9 mouse cellular contexts compared by ENCODE assay signal in the genomic region with DNA sequence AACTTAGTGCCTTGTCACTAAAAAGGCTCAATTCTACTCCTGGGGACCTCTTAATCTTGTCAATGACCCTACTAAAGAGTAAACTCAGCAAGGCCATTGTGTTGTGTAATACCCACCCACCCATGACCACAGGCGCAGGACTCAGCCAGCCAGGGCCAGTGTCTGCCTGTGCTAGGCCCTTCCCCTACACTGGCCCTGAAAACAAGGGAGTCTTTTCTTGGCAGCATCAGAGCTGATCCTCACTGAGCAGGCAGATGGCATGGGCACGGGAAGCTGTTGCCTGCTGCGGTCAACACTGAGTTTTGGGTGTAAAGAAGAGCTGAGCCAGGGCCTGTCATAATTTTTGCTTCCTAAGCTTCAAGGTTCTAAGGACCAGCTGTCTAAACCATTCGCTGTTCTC. TPM values are rescaled to one million over a fixed set of nuclear protein-coding genes. Genes with fewer than 3 reads are reported as not detected.
DNase-seq lines count a peak whose midpoint lies in the region; ATAC-seq lines count a peak whose summit lies in the region.
"Had no signal": no experiment of that assay in that cellular context is flagged by ENCODE, and none has a peak within 500 bp of the region (broad histone marks: within the 10 kb centered on the region; RNA-seq: fewer than 3 reads in every experiment).

No protein-coding gene starts in this region.

- H3K4me1 ChIP-seq in hindbrain, embryonic 10.5 days (replicated peaks), result peaks cover 19% of the 10 kb centered on the region
- H3K4me1 ChIP-seq in hindbrain, embryonic 11.5 days (replicated peaks; ENCODE audit: control insufficient read depth, insufficient read depth, low read length), result no peaks in the 10 kb centered on the region
- H3K4me1 ChIP-seq in hindbrain, embryonic 16.5 days (ENCODE audit: control insufficient read depth, insufficient read depth, low read depth, low read length), result no peaks in the 10 kb centered on the region; the same call in 1 of the 2 replicates

- no peak overlapping the region for H3K9ac ChIP-seq in hindbrain, embryonic 11.5 days (ENCODE audit: low read depth, low read length)
- H3K9ac ChIP-seq in hindbrain, embryonic 16.5 days (ENCODE audit: low read depth, low read length), result no peak overlapping the region
- H3K9ac ChIP-seq: lung, embryonic 14.5 days had no signal

- intact Hi-C loops in gastrocnemius, postnatal 14 days (cut with DNase I; ENCODE audit: low total_unique reads), result no loop called here

- no peak for DNase-seq in hindbrain, embryonic 10.5 days (ENCODE audit: low spot score)
- no peak for DNase-seq in hindbrain, embryonic 11.5 days (ENCODE audit: low spot score)
- DNase-seq in right cerebral cortex, postnatal 36 days (ENCODE audit: low spot score in 2 of 2), result peak; percentile 46 to 47
- no peak for DNase-seq in right cerebral cortex, postnatal 25 days
- DNase-seq in telencephalon, adult 2 months (ENCODE audit: low read depth, low spot score), result peak; percentile 85
- no peak for DNase-seq in gastrocnemius, postnatal 14 days
- no peak for DNase-seq in gastrocnemius, postnatal 25 days
- DNase-seq: lung, embryonic 14.5 days had no signal

- peak overlapping the region; percentile 46; the same call in 1 of the 2 replicates for H3K27ac ChIP-seq in hindbrain, embryonic 10.5 days
- no peak overlapping the region for H3K27ac ChIP-seq in hindbrain, embryonic 11.5 days (ENCODE audit: low read depth, low read length)
- H3K27ac ChIP-seq in hindbrain, embryonic 16.5 days (ENCODE audit: low read depth, low read length), result peak overlapping the region; percentile 36; the same call in 1 of the 2 replicates

- H3K27me3 ChIP-seq in hindbrain, embryonic 10.5 days (ENCODE audit: insufficient read depth, poor library complexity, severe bottlenecking), result peaks cover 20% of the 10 kb centered on the region
- H3K27me3 ChIP-seq in hindbrain, embryonic 11.5 days (ENCODE audit: control insufficient read depth, insufficient read depth, low read length), result no peaks in the 10 kb centered on the region
- H3K27me3 ChIP-seq in hindbrain, embryonic 16.5 days (replicated peaks; ENCODE audit: control insufficient read depth, insufficient read depth, low read length), result no peaks in the 10 kb centered on the region

- 63% methylated on average over 4 of the region's 4 CpGs for WGBS in hindbrain, embryonic 10.5 days
- 65% methylated on average over 4 of the region's 4 CpGs for WGBS in hindbrain, embryonic 11.5 days
- WGBS in hindbrain, embryonic 16.5 days, result 38% methylated on average over 4 of the region's 4 CpGs

- H3K4me2 ChIP-seq in hindbrain, embryonic 11.5 days (replicated peaks; ENCODE audit: low read depth, low read length), result no peak overlapping the region
- H3K4me2 ChIP-seq in hindbrain, embryonic 16.5 days (ENCODE audit: low read length), result no peak overlapping the region
- H3K4me2 ChIP-seq: lung, embryonic 14.5 days had no signal

- H3K36me3 ChIP-seq in hindbrain, embryonic 10.5 days, result peaks cover 29% of the 10 kb centered on the region
- H3K36me3 ChIP-seq in hindbrain, embryonic 11.5 days (ENCODE audit: control insufficient read depth, insufficient read depth, low read length), result no peaks in the 10 kb centered on the region
- H3K36me3 ChIP-seq in hindbrain, embryonic 16.5 days (ENCODE audit: control insufficient read depth, insufficient read depth, low read length), result 0 out of 2 replicates have a peak, but pooled peaks cover 3% of the 10 kb centered on the region

- no peak overlapping the region for H3K4me3 ChIP-seq in hindbrain, embryonic 10.5 days
- H3K4me3 ChIP-seq in hindbrain, embryonic 11.5 days (ENCODE audit: low read depth, low read length), result no peak overlapping the region
- no peak overlapping the region for H3K4me3 ChIP-seq in hindbrain, embryonic 16.5 days (ENCODE audit: low read length)

- no peak for ATAC-seq in hindbrain, embryonic 11.5 days (ENCODE audit: low FRiP score)
- peak; percentile 35 for ATAC-seq in hindbrain, embryonic 16.5 days

- no peaks in the 10 kb centered on the region for H3K9me3 ChIP-seq in hindbrain, embryonic 10.5 days
- no peaks in the 10 kb centered on the region for H3K9me3 ChIP-seq in hindbrain, embryonic 11.5 days (ENCODE audit: control insufficient read depth, low read length)
- no peaks in the 10 kb centered on the region for H3K9me3 ChIP-seq in hindbrain, embryonic 16.5 days (ENCODE audit: control insufficient read depth, low read length)

RNA-seq across cellular contexts. Expression of gene Map6d1, which starts 3.7 kb away (rescaled TPM):
- 1.2 TPM in 2 replicates for polyA plus RNA-seq in hindbrain, embryonic 10.5 days (2016; fragmentation: Nextera tagmentation; extraction: Ambion mirVana)
- polyA plus RNA-seq in hindbrain, embryonic 11.5 days (2014; fragmentation: Nextera tagmentation; extraction: Ambion mirVana), result 1.7 and 1.8 TPM in 2 replicates
- polyA plus RNA-seq in hindbrain, embryonic 16.5 days (2015; fragmentation: Nextera tagmentation; extraction: Ambion mirVana), result 7.0 and 7.4 TPM in 2 replicates
- total RNA-seq in gastrocnemius, postnatal 14 days (2021), result under 1 TPM; 0.44 to 0.68 TPM
- total RNA-seq in gastrocnemius, postnatal 25 days (2021), result under 1 TPM; 0.48 to 0.56 TPM

Comparison
In these comparisons a context has a peak if more than half of its experiments do, and no peak if none do; other contexts are left out.
1. DNase-seq: peak in right cerebral cortex, postnatal 36 days (2 of 2) and telencephalon, adult 2 months (single experiment); none in hindbrain, embryonic 10.5 days (single experiment), hindbrain, embryonic 11.5 days (single experiment), right cerebral cortex, postnatal 25 days (single experiment), gastrocnemius, postnatal 14 days (single experiment) and gastrocnemius, postnatal 25 days (single experiment).